Mouse (Mus musculus) small intestine, adult 2 months (tissue): Measurements from ENCODE around the gene Cep57l1. TPM values are rescaled to one million over a fixed set of nuclear protein-coding genes. Genes with fewer than 3 reads are reported as not detected.
A peak's percentile ranks its signal among the peaks of the same experiment; 100 is the strongest.
"Not testable (repeated sequence)": the region's sequence is repeated elsewhere in the genome, so short reads cannot be mapped to it uniquely, and the experiment has no call there.

ENCODE experiments used
- H3K27ac ChIP-seq: fragments of 200-500 bp; 2 replicates; pipeline ENCODE4 v1.5.1; 2012; ENCODE audit warnings: low read depth, low read length, control low read depth, inconsistent platforms; ENCODE audit not compliant: insufficient read depth
- H3K27me3 ChIP-seq: fragments of 200-500 bp; 2 replicates; pipeline ENCODE4 v1.6.1; 2012; ENCODE audit warnings: mild to moderate bottlenecking, moderate library complexity, low read length, inconsistent platforms; ENCODE audit not compliant: control insufficient read depth, insufficient read depth
- H3K36me3 ChIP-seq: fragments of 200-500 bp; 2 replicates; pipeline ENCODE4 v1.6.1; 2012; ENCODE audit warnings: mild to moderate bottlenecking, low read length, control low read depth, inconsistent platforms; ENCODE audit not compliant: control insufficient read depth, insufficient read depth
- H3K4me1 ChIP-seq: fragments of 200-500 bp; 2 replicates; pipeline ENCODE4 v1.6.1; 2012; ENCODE audit warnings: low read length, inconsistent platforms, mixed read lengths; ENCODE audit not compliant: control insufficient read depth, insufficient read depth, insufficient read length
- H3K4me3 ChIP-seq: fragments of 200-500 bp; 2 replicates; pipeline ENCODE4 v1.5.1; 2012; ENCODE audit warnings: low read depth, mild to moderate bottlenecking, control low read depth, inconsistent platforms, low read length, moderate library complexity
- CTCF ChIP-seq: fragments of 200-500 bp; IDR thresholded peaks from 2 replicates; pipeline ENCODE4 v1.5.1; 2012; ENCODE audit warnings: low read depth, mild to moderate bottlenecking, control low read depth, inconsistent platforms, low read length, moderate library complexity, mixed read lengths; ENCODE audit not compliant: insufficient replicate concordance, insufficient read length; ENCODE audit errors: extremely low read depth
- POLR2A ChIP-seq: fragments of 200-500 bp; IDR thresholded peaks from 2 replicates; pipeline ENCODE4 v1.6.1; 2012; ENCODE audit warnings: low read depth, mild to moderate bottlenecking, control low read depth, inconsistent platforms, low read length, moderate library complexity
- WGBS: fragments of 180-500 bp; shearing (Covaris S2); methylation state at CpG from one replicate; pipeline ENCODE4 v1.1.7; 2018; 5-methylcytosine and 5-hydroxymethylcytosine counted together
- polyA plus RNA-seq: library from polyadenylated mRNA; depleted of rRNA; stranded (reverse); fragments of >200 nt; gene quantifications from 2 replicates; pipeline ENCODE4 v1.2.3, GENCODE M21; 2012

Gene Cep57l1
- polyA plus RNA-seq, 1 experiment, result 0.52 TPM

GRCm38 (mm10) chr10:41823916-41824315 is 14.2 kb upstream of the Cep57l1 start:
- no peaks in the 10 kb centered on the region for H3K36me3 ChIP-seq
- H3K27me3 ChIP-seq, result no peaks in the 10 kb centered on the region
- no peak overlapping the region for H3K4me3 ChIP-seq
- no peak for TF ChIP-seq POLR2A
- no peak for TF ChIP-seq CTCF
- H3K4me1 ChIP-seq, result peaks cover 15% of the 10 kb centered on the region; the same call in 1 of the 2 replicates
- WGBS, result 57% methylated on average over 4 of the region's 4 CpGs
- no peak overlapping the region for H3K27ac ChIP-seq

GRCm38 (mm10) chr10:41823282-41823675 is 13.6 kb upstream of the Cep57l1 start:
- H3K36me3 ChIP-seq, H3K27ac ChIP-seq, H3K4me3 ChIP-seq, H3K27me3 ChIP-seq: not testable (repeated sequence)
- 95% methylated on average over 4 of the region's 4 CpGs for WGBS
- H3K4me1 ChIP-seq, result peaks cover 13% of the 10 kb centered on the region; the same call in 1 of the 2 replicates

GRCm38 (mm10) chr10:41822573-41823281 is 13.1 kb upstream of the Cep57l1 start:
- H3K27me3 ChIP-seq, result no peaks in the 10 kb centered on the region
- no peak for TF ChIP-seq POLR2A
- no peak for TF ChIP-seq CTCF
- no peaks in the 10 kb centered on the region for H3K36me3 ChIP-seq
- WGBS, result 75% methylated on average over 5 of the region's 5 CpGs
- H3K4me1 ChIP-seq, result peaks cover 13% of the 10 kb centered on the region; the same call in 1 of the 2 replicates
- no peak overlapping the region for H3K4me3 ChIP-seq
- no peak overlapping the region for H3K27ac ChIP-seq

GRCm38 (mm10) chr10:41821171-41821570 is 11.5 kb upstream of the Cep57l1 start:
- WGBS, result 48% methylated on average over 6 of the region's 6 CpGs

GRCm38 (mm10) chr10:41820401-41820800 is 10.7 kb upstream of the Cep57l1 start:
- WGBS, result 93% methylated on average over 5 of the region's 5 CpGs
- H3K27ac ChIP-seq, result peak overlapping the region; percentile 48; the same call in 1 of the 2 replicates
- H3K36me3 ChIP-seq, result no peaks in the 10 kb centered on the region
- no peak overlapping the region for H3K4me3 ChIP-seq
- TF ChIP-seq POLR2A, result no peak
- no peak for TF ChIP-seq CTCF
- H3K4me1 ChIP-seq, result peaks cover 14% of the 10 kb centered on the region; the same call in 1 of the 2 replicates
- no peaks in the 10 kb centered on the region for H3K27me3 ChIP-seq

More at GRCm38 (mm10) chr10:41821171-41821570, 11.5 kb upstream of the Cep57l1 start:
- Histone ChIP-seq H3K4me1 (peaks cover 14% of the 10 kb centered on the region; the same call in 1 of the 2 replicates), H3K4me3 (no peak overlapping the region), H3K36me3 (no peaks in the 10 kb centered on the region), H3K27ac (no peak overlapping the region), H3K27me3 (no peaks in the 10 kb centered on the region)
- TF ChIP-seq POLR2A, result no peak; the same call in 1 of the 2 replicates
- TF ChIP-seq CTCF, result no peak

GRCm38 (mm10) chr10:41819307-41819706 is 9.6 kb upstream of the Cep57l1 start:
- Histone ChIP-seq H3K36me3 (no peaks in the 10 kb centered on the region), H3K27me3 (no peaks in the 10 kb centered on the region), H3K27ac (no peak overlapping the region), H3K4me1 (peaks cover 16% of the 10 kb centered on the region; the same call in 1 of the 2 replicates), H3K4me3 (no peak overlapping the region)
- WGBS, result 82% methylated on average over 3 of the region's 3 CpGs
- TF ChIP-seq CTCF, result no peak

GRCm38 (mm10) chr10:41818733-41819070 is 9.0 kb upstream of the Cep57l1 start:
- not testable (repeated sequence) for H3K4me3 ChIP-seq, H3K36me3 ChIP-seq, H3K27ac ChIP-seq, H3K27me3 ChIP-seq
- 90% methylated on average over 6 of the region's 6 CpGs for WGBS
- H3K4me1 ChIP-seq, result peaks cover 14% of the 10 kb centered on the region; the same call in 1 of the 2 replicates
